In the genomic region with DNA sequence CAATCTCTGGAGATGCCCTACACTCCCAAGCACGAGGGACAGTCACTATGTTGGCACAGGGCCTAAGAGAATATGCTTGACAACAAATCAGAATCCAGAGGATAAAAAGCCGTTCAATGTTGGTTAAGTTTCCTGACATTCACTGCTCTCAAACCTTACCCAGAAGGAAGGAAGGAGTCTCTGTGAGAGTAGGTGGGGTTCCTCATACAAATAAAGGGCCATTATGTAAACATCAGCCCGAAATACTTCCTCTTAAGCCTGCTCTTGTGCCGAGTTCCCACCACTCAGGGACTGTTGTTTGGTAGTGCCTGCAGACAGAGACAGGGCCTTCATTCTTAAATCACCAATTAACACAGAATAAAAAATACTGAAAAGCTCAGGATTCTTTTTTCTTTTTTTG, we compare ENCODE assay signal across 11 mouse cellular contexts.
DNase-seq lines count a peak whose midpoint lies in the region; TF ChIP-seq lines count a peak whose summit lies in the region.
"Had no signal": no experiment of that assay in that cellular context is flagged by ENCODE, and none has a peak within 500 bp of the region (broad histone marks: within the 10 kb centered on the region; RNA-seq: fewer than 3 reads in every experiment).

No protein-coding gene starts in this region.

- H3K4me1 ChIP-seq in heart, embryonic 10.5 days: peaks cover 28% of the 10 kb centered on the region
- peaks cover 8% of the 10 kb centered on the region for H3K4me1 ChIP-seq in ES-Bruce4 (ENCODE audit: control insufficient read depth, insufficient read depth, low read length)

- H3K9ac ChIP-seq in ES-Bruce4 (ENCODE audit: low read depth, poor library complexity, severe bottlenecking): no peak overlapping the region
- H3K9ac ChIP-seq: limb, embryonic 12.5 days had no signal

- no peak for TF ChIP-seq EP300 in ES-Bruce4 (IDR thresholded peaks at IDR 0.05; ENCODE audit: insufficient read depth, low read depth, low read length)

- intact Hi-C loops in gastrocnemius, postnatal 36 days (cut with DNase I): no loop called here

- no peaks in the 10 kb centered on the region for H3K27me3 ChIP-seq in heart, embryonic 10.5 days (ENCODE audit: insufficient read depth, poor library complexity, severe bottlenecking)
- no peaks in the 10 kb centered on the region for H3K27me3 ChIP-seq in ES-Bruce4 (ENCODE audit: control insufficient read depth, insufficient read depth, low read length, poor library complexity, severe bottlenecking)
- H3K27me3 ChIP-seq: limb, embryonic 12.5 days had no signal

- TF ChIP-seq CTCF in ES-Bruce4 (IDR thresholded peaks at IDR 0.05; ENCODE audit: low read depth, low read length): no peak

- peak; percentile 24 to 45 for DNase-seq in heart, adult 9 months (ENCODE audit: low spot score in 2 of 2)
- no peak for DNase-seq in heart, embryonic 10.5 days (ENCODE audit: low spot score)
- DNase-seq in ZHBTc4 (ENCODE audit: low read depth, low spot score): peak; percentile 68
- DNase-seq in lung, postnatal 25 days (ENCODE audit: low spot score): peak; percentile 32
- DNase-seq in gastrocnemius, postnatal 36 days: no peak
- no peak for DNase-seq in right cerebral cortex, postnatal 4 days
- DNase-seq: adrenal gland, postnatal 10 days; cerebellum, postnatal 36 days; right cerebral cortex, postnatal 14 days had no signal

- no peak for TF ChIP-seq POLR2A in ES-Bruce4 (IDR thresholded peaks at IDR 0.05; ENCODE audit: insufficient read depth, low read length)

- no peaks in the 10 kb centered on the region for H3K9me3 ChIP-seq in heart, embryonic 10.5 days
- no peaks in the 10 kb centered on the region for H3K9me3 ChIP-seq in ES-Bruce4 (replicated peaks; ENCODE audit: control insufficient read depth, insufficient read depth, low read length, poor library complexity, severe bottlenecking)
- H3K9me3 ChIP-seq: limb, embryonic 12.5 days had no signal

- H3K27ac ChIP-seq in heart, embryonic 10.5 days: no peak overlapping the region
- H3K27ac ChIP-seq in ES-Bruce4 (ENCODE audit: insufficient read depth, low read length): peak overlapping the region; percentile 57; the same call in 1 of the 2 replicates
- H3K27ac ChIP-seq: limb, embryonic 12.5 days had no signal

- WGBS in heart, embryonic 10.5 days: 20% methylated on average over 4 of the region's 4 CpGs

- no peak overlapping the region for H3K4me3 ChIP-seq in heart, embryonic 10.5 days
- H3K4me3 ChIP-seq in ES-Bruce4 (ENCODE audit: low read depth, low read length): no peak overlapping the region
- H3K4me3 ChIP-seq: limb, embryonic 12.5 days had no signal

- 0 out of 2 replicates have a peak, but pooled peaks cover 4% of the 10 kb centered on the region for H3K36me3 ChIP-seq in heart, embryonic 10.5 days
- H3K36me3 ChIP-seq in ES-Bruce4 (ENCODE audit: control insufficient read depth, insufficient read depth, low read length, poor library complexity, severe bottlenecking): no peaks in the 10 kb centered on the region

Comparison
In these comparisons a context has a peak if more than half of its experiments do, and no peak if none do; other contexts are left out.
1. DNase-seq: peak in heart, adult 9 months (2 of 2), ZHBTc4 (single experiment) and lung, postnatal 25 days (single experiment); none in heart, embryonic 10.5 days (single experiment), gastrocnemius, postnatal 36 days (0 of 2) and right cerebral cortex, postnatal 4 days (single experiment).